Mouse (Mus musculus) cerebellum, adult 11-12 months (tissue): ENCODE measurements around the gene Tectb.
"Not testable (repeated sequence)": the region's sequence is repeated elsewhere in the genome, so short reads cannot be mapped to it uniquely, and the experiment has no call there.

Experiments used
- DNase-seq: peaks from one replicate; pipeline ENCODE4 v3.0.0; 2022

Gene Tectb

GRCm38 (mm10) chr19:55180433-55180832, at the start of gene Tectb:
Gene Tectb (plus strand): TSS chr19:55180733.
- DNase-seq, result no peak

DNA sequence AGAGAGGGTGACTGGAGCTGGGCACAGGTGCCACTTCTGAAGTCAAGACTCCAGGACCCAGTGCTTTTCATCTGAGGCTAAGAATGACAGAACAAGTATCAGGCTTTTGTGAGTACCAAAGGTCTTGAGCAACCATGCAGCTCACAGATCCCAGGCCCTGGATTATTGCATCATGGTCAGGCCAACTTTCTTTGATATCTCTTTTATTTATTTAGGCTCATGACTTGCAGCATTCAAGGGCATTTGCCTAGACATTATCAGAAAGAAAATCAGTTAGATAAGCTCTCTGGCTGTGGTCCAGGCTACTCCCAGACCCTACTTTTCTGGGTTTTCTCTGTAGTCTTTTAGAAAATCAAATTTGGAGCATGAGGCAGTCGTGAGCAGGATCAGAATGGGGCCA, 48.8 kb upstream of the Tectb start:
- DNase-seq, result no peak

DNA sequence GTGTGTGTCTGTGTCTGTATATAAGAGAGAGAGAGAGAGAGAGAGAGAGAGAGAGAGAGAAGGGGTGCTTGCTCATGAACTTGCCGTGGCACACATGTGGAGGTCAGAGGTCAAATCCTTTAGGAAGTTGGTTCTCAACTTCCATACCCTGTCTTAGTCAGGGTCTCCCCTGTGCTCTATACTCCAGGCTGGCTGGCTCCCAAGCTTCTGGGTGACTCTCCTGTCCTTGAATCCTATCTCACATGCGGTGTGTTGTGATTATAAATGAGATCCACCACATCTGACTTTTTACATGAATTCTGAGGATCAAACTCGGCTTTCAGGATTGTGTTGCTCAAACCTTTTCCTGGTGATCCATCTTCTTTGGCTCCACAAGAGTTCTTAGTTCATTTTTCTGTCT, 48.1 kb upstream of the Tectb start:
- no peak for DNase-seq

DNA sequence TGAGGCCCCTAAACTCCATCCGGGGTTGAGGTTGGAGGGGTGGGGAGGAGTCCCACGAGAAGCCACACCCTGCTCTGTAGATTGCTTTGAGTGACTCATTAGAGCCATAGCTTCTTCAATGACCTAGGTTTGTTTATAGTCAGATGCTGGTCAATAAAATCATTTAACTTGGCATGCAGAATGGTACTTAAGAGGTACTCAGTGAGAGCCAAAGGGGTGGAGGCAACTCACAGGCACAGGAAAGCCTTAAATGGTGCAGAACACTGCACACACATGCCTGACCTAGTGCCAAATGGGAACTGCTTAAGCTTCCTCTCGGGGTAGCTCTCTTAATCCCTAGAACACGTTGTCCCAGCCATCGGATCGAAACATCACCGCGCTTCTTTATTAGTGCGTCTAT, 46.0 kb upstream of the Tectb start:
- DNase-seq, result no peak

- no peak for DNase-seq
Measured at GRCm38 (mm10) chr19:55135918-55136317, 44.6 kb upstream of the Tectb start.

- DNase-seq, result no peak
Measured at GRCm38 (mm10) chr19:55136693-55137427, 43.7 kb upstream of the Tectb start.

DNA sequence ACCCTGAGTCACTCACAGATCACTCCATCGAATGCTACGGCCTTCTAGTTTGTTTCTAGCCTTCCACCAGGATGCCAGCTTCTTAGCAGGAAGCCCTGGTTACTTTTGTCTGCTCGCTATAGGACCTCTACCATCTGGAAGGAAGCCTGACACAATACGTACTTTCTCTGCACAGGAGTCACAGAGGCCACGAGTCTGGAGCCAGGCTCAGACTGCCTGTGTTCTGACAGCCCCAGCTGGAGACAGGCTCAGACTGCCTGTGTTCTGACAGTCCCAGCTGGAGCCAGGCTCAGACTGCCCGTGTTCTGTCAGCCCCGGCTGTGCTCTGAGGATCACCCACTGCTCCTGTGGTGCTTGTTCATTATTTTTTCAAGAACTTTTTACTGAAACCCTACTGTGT, 42.6 kb upstream of the Tectb start:
- DNase-seq, result no peak

GRCm38 (mm10) chr19:55138506-55138905, 42.0 kb upstream of the Tectb start:
- DNase-seq, result no peak

DNA sequence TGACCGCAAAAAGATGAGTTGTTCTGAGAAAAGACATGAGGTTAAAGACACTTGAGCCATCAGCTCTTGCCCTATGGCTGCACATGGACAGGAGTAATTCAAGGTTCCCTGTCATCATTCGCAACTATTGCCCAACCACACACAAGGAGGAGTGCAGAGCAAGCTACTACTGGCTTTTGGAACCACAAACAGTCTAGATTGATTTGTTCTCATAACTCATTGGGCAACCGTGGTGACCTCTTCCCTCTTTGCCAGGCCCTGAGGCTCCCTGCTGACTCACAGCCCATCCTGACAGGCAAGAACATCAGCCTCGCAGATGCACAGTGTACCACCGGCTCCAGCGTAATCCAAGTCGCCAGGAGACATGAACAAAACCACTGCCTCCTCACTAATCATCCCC, 41.2 kb upstream of the Tectb start:
- DNase-seq, result no peak

DNA sequence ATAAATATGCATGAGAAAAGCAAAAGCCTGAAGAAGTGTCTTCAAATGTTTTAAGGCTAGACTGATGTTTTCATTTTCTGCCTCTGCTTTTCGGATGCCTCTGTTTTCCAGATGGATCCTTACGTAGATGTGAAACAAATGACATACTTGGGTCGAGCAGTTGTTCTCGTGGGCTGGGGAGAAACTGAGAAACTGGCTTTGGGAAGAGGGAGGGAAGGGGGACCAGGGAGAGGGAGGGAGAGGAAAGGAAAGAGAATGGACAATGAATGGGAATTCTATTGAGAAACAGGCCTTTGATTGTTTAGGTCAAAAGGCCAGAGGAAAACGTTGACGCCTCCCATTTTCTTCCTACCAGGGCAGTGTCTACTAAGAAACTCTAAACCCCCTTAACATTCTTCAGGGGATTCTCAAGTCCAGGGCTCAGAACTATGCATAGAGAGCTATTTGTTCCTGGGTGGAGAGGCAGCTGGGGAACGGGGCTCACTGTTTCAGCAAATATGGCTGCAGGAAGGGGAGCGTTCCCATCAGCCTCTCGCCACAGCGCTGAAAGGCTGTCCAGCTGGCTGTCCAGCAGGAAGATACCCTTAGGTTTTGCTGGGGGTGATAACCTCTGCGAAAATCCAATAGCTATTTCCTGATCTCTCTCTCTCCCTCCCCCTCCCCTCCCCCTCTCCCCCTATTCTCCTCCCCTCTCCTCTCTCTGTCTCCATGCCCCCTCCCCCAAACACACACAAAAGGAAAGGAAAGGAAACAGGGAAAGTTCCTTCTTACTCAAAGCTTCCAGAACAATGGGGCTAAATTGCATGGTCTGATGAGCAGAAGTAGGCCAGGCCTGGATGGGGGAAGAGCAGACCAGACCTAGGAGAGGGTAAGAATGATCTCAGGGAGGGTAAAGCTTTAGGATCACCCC, 36.9 kb upstream of the Tectb start:
- no peak for DNase-seq

DNA sequence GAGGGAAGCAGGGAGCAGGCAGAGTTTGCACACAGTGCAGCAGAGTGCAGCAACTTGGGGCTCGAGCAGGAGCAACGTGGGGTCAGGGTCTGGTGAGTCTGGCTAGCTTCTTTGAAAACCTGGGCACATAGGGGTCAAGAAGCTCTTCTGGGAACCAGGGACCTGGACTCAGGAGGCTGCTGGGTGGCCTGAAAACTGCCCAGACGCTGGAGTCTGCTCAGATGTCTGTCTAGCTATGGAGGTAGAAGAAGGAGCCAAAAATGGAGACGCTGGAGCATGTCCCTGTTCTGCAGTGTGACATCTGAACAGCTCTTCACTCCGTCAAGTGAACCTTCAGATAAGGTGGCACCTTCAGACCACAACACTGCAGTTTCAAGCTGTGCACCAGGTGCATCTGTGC, 35.8 kb upstream of the Tectb start:
- no peak for DNase-seq

DNA sequence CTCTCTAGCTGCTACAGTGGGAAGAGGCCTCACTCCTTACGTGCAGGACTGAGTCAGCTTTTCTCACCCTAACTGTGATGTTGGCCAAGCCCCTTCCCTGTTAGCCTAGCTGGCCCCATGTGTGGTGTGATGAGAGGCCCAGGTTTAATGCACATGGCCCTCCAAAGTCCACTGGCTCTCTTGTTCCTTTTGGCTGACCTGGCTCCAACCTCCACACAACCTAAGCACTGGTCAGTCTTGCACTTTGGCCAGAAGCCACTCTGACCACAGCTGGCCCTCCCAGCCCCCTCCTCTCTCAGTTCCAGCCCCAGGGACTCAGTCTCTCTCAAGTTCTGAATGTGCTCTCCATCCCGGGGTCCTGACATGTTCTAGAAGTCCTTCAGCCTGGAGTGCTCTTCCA, 35.4 kb upstream of the Tectb start:
- DNase-seq, result no peak

GRCm38 (mm10) chr19:55147568-55147967, 33.0 kb upstream of the Tectb start:
- DNase-seq, result no peak

- no peak for DNase-seq
Measured at GRCm38 (mm10) chr19:55148109-55148508, 32.4 kb upstream of the Tectb start.

DNA sequence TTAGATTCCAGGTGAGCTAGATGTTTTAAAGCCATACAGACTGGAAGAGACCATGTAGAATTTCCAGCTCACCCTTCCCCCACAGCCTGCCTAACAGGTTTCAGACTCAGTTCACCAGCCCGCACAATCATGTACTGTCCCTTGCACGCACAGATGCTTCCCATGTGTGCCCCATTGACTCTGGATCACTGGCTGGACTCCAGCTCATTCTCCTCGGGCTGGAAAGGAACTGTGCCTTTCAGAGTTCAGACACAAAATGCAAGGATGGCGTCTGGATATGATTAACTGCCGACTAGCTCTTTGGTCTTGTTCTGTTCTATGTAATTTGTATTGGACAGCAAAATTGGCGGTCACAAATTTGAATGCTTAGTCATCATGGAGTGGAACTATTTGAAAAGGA, 30.9 kb upstream of the Tectb start:
- DNase-seq, result no peak

GRCm38 (mm10) chr19:55152274-55152673, 28.3 kb upstream of the Tectb start:
- not testable (repeated sequence) for DNase-seq

- no peak for DNase-seq
Measured at GRCm38 (mm10) chr19:55152983-55153382, 27.6 kb upstream of the Tectb start.

DNA sequence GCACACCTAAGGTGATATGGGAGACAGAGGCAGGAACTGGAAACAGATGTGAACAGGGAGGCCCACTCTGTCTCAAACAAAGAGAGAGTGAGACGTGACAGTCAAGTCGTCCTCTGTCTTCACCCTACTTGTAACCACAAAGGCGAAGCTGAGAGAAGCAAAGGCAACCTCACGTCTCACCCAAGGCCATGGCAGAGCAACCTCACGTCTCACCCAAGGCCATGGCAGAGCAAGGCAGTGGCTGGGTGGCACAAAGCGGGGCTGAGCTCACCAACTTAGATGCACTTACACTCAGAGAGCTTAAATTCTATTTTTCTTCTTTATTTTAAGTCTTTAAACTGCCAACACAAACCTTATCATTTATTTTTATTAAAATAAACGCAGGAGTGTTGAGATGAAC, 23.5 kb upstream of the Tectb start:
- DNase-seq, result no peak

DNA sequence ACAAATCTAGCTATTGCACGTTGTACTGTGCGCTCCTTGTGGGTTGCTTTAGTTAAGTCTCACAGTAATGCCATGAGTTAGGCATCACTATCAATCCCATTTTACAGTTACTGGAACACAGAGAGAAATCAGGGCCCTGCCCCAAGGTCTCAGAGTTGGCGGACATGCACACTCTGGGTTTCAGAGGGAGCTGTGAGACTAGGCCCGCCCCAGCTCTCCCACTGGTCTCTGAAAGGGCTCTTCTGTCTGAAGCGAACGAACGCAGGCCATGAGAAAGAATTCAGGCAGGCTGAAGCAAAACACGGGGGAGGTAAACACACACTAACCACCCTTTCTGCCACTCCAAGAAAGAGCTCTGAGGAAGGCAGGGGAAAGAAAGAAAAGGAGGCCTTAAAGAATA, 21.9 kb upstream of the Tectb start:
- no peak for DNase-seq

- DNase-seq, result no peak
Measured at GRCm38 (mm10) chr19:55159826-55160225, 20.7 kb upstream of the Tectb start.

- DNase-seq, result no peak
Measured at GRCm38 (mm10) chr19:55162271-55162670, 18.3 kb upstream of the Tectb start.

GRCm38 (mm10) chr19:55164162-55164561, 16.4 kb upstream of the Tectb start:
- DNase-seq, result no peak

DNA sequence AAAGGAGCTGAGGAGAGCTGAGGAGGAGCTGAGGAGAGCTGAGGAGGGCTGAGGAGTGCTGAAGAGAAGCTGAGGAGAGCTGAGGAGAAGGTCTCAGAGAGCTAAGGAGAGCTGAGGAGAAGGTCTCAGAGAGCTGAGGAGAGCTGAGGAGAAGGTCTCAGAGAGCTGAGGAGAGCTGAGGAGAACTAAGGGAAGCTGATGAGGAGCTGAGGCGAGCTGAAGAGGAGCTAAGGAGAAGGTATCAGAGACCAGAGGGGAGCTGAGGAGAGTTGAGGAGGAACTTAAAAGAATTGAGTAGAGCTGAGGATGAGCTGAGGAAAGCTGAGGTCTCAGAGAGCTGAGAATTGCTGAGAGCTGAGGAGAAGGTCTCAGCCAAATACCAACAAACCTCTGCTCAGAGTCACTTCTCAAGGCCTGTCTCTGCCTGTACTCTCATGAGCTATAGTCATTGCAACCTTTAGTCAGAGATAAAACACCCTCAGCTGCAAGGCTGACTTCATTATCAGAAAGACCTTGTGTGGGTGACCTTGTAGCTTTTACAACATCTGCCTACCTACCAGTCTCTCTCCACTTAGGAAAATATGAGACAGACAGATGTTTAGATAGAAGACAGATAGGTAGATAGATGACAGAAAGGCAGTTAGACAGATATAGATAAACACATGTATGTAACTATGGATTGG, 15.2 kb upstream of the Tectb start:
- no peak for DNase-seq

- no peak for DNase-seq
Measured at GRCm38 (mm10) chr19:55165954-55166353, 14.6 kb upstream of the Tectb start.
